Mouse (Mus musculus) heart, postnatal 36 days (tissue): Measurements from ENCODE around the gene Hvcn1. TPM values are rescaled to one million over a fixed set of nuclear protein-coding genes. Genes with fewer than 3 reads are reported as not detected.
"Not testable (repeated sequence)": the region's sequence is repeated elsewhere in the genome, so short reads cannot be mapped to it uniquely, and the experiment has no call there.

Experiments
- DNase-seq, 2 experiments: peaks; one replicate each; pipeline ENCODE4 v3.0.0; 2021 to 2022
- intact Hi-C: fragments of 180-260 bp; cut with DNase I; formaldehyde crosslinking; loops from one replicate; pipeline ENCODE4 v1.15.1; 2025
- total RNA-seq, 2 experiments: library from RNA; stranded (reverse); gene quantifications; 2 replicates each; pipeline ENCODE4 v1.2.3; 2021

Gene Hvcn1
- total RNA-seq = 1 to 10 TPM; 1.4 to 1.7 TPM

- intact Hi-C loops = no loop called here
- no peak for DNase-seq
Measured at GRCm38 (mm10) chr5:122206475-122206874, at the start of gene Hvcn1. Gene Hvcn1, plus strand, starts transcription at chr5:122206804.

GRCm38 (mm10) chr5:122157827-122158381, 48.7 kb upstream of the Hvcn1 start, which contains the start of gene Ppp1cc:
Gene Ppp1cc, plus strand, starts transcription at chr5:122158278.
- intact Hi-C loops = loop anchor here (2.0 to 10.0 kb wide), 2 partner anchors 13 to 443 kb away; partner anchors contain the start of gene Atxn2
- peak; percentile 89 to 92 for DNase-seq

- no peak for DNase-seq
- intact Hi-C loops = loop anchor here (2.0 to 10.0 kb wide), 2 partner anchors 14 to 444 kb away; partner anchors contain the start of gene Atxn2
Measured at GRCm38 (mm10) chr5:122158557-122159515, 47.8 kb upstream of the Hvcn1 start.

- DNase-seq = no peak
- intact Hi-C loops = no loop called here
Measured at GRCm38 (mm10) chr5:122163194-122163593, 43.4 kb upstream of the Hvcn1 start.

GRCm38 (mm10) chr5:122164011-122164410, 42.6 kb upstream of the Hvcn1 start:
- no peak for DNase-seq
- intact Hi-C loops = no loop called here

- intact Hi-C loops = no loop called here
- peak in 1 of 2 experiments; percentile 40 for DNase-seq
Measured at GRCm38 (mm10) chr5:122165233-122165915, 41.2 kb upstream of the Hvcn1 start.

GRCm38 (mm10) chr5:122166636-122167161, 39.9 kb upstream of the Hvcn1 start:
- intact Hi-C loops = no loop called here
- DNase-seq = no peak

- intact Hi-C loops = no loop called here
- DNase-seq = no peak
Measured at GRCm38 (mm10) chr5:122168344-122169069, 38.1 kb upstream of the Hvcn1 start.

- intact Hi-C loops = no loop called here
- DNase-seq = no peak
Measured at GRCm38 (mm10) chr5:122171058-122171457, 35.5 kb upstream of the Hvcn1 start.

- DNase-seq = no peak
- intact Hi-C loops = no loop called here
Measured at GRCm38 (mm10) chr5:122175402-122175801, 31.2 kb upstream of the Hvcn1 start.

GRCm38 (mm10) chr5:122175961-122176360, 30.6 kb upstream of the Hvcn1 start:
- no peak for DNase-seq
- intact Hi-C loops = loop anchor here (1.0 kb wide), 1 partner anchor 45 kb away; no protein-coding TSS in a partner anchor

- DNase-seq = peak in 1 of 2 experiments; percentile 63
- intact Hi-C loops = loop anchor here (1.0 kb wide), 1 partner anchor 45 kb away; no protein-coding TSS in a partner anchor
Measured at GRCm38 (mm10) chr5:122176398-122176797, 30.2 kb upstream of the Hvcn1 start.

- DNase-seq = no peak
- intact Hi-C loops = no loop called here
Measured at GRCm38 (mm10) chr5:122179665-122180064, 26.9 kb upstream of the Hvcn1 start.

- no peak for DNase-seq
- intact Hi-C loops = no loop called here
Measured at GRCm38 (mm10) chr5:122184283-122184806, 22.3 kb upstream of the Hvcn1 start.

GRCm38 (mm10) chr5:122184858-122185257, 21.7 kb upstream of the Hvcn1 start:
- intact Hi-C loops, DNase-seq: not testable (repeated sequence)

GRCm38 (mm10) chr5:122189115-122189514, 17.5 kb upstream of the Hvcn1 start:
- intact Hi-C loops = no loop called here
- no peak for DNase-seq

GRCm38 (mm10) chr5:122190465-122190864, 16.1 kb upstream of the Hvcn1 start:
- intact Hi-C loops = no loop called here
- no peak for DNase-seq

GRCm38 (mm10) chr5:122191269-122192063, 15.1 kb upstream of the Hvcn1 start:
- no peak for DNase-seq
- intact Hi-C loops = no loop called here

GRCm38 (mm10) chr5:122192347-122192746, 14.3 kb upstream of the Hvcn1 start:
- intact Hi-C loops = no loop called here
- DNase-seq = no peak
